Mouse (Mus musculus): Measurements from ENCODE around the gene Pmpcb. TPM values are rescaled to one million over a fixed set of nuclear protein-coding genes. Genes with fewer than 3 reads are reported as not detected.
A peak's percentile ranks its signal among the peaks of the same experiment; 100 is the strongest.

The Pmpcb gene
- total RNA-seq, 2 experiments from 2014 or later = 96.9 to 110 TPM

GRCm38 (mm10) chr5:21732177-21732911 is 4.6 kb upstream of the Pmpcb start:
- no peak for DNase-seq

- no peak for DNase-seq
These were observed 4.0 kb upstream of the Pmpcb start for GRCm38 (mm10) chr5:21732930-21733329.

GRCm38 (mm10) chr5:21735100-21735499 is 1.8 kb upstream of the Pmpcb start:
- no peak for DNase-seq

GRCm38 (mm10) chr5:21735584-21735983 is 1.4 kb upstream of the Pmpcb start:
- peak; percentile 46 for DNase-seq

- DNase-seq = no peak
These were observed 895 bp upstream of the Pmpcb start for GRCm38 (mm10) chr5:21736046-21736445.

- DNase-seq = no peak
These were observed 679 bp downstream of the Pmpcb start for GRCm38 (mm10) chr5:21737620-21738019.

- no peak for DNase-seq
These were observed 2.2 kb downstream of the Pmpcb start for GRCm38 (mm10) chr5:21739120-21739519.

GRCm38 (mm10) chr5:21739881-21740280 is 2.9 kb downstream of the Pmpcb start:
- DNase-seq = no peak

- no peak for DNase-seq
These were observed 6.7 kb downstream of the Pmpcb start for GRCm38 (mm10) chr5:21743606-21744005.

GRCm38 (mm10) chr5:21744651-21745050 is 7.7 kb downstream of the Pmpcb start:
- DNase-seq = no peak

- DNase-seq = no peak
These were observed 9.0 kb downstream of the Pmpcb start for GRCm38 (mm10) chr5:21745966-21746365.

GRCm38 (mm10) chr5:21768506-21768905 is 31.6 kb downstream of the Pmpcb start:
- no peak for DNase-seq

GRCm38 (mm10) chr5:21769841-21770240 is 32.9 kb downstream of the Pmpcb start:
- DNase-seq = no peak

GRCm38 (mm10) chr5:21776491-21776890 is 39.5 kb downstream of the Pmpcb start:
- DNase-seq = no peak

- no peak for DNase-seq
These were observed 47.5 kb downstream of the Pmpcb start for GRCm38 (mm10) chr5:21784161-21785052.

GRCm38 (mm10) chr5:21785053-21785452 is 48.1 kb downstream of the Pmpcb start, which contains the start of the genes Dnajc2 and Psmc2:
Gene Dnajc2, minus strand, starts transcription at chr5:21785251.
Gene Psmc2, plus strand, starts transcription at chr5:21785283.
- peak; percentile 91 for DNase-seq

- no peak for DNase-seq
These were observed 48.8 kb downstream of the Pmpcb start for GRCm38 (mm10) chr5:21785776-21786175.

GRCm38 (mm10) chr5:21786258-21787185 is 49.6 kb downstream of the Pmpcb start:
- DNase-seq = peak; percentile 89

- DNase-seq = no peak
These were observed 50.5 kb downstream of the Pmpcb start for GRCm38 (mm10) chr5:21787186-21788105.

- no peak for DNase-seq
These were observed 52.1 kb downstream of the Pmpcb start for GRCm38 (mm10) chr5:21789061-21789460.

GRCm38 (mm10) chr5:21792166-21792565 is 55.2 kb downstream of the Pmpcb start:
- DNase-seq = no peak
